Mouse (Mus musculus): ENCODE results near the gene Apaf1.

- no peak for TF ChIP-seq MAX (IDR thresholded peaks at IDR 0.05; ENCODE audit: low read length)
- no peak for TF ChIP-seq EP300 (IDR thresholded peaks at IDR 0.05; ENCODE audit: low read length)
- no peak for TF ChIP-seq RCOR1 (conservative IDR thresholded peaks at IDR 0.05; ENCODE audit: low read depth, low read length)
- TF ChIP-seq MEF2A (IDR thresholded peaks at IDR 0.05; ENCODE audit: borderline replicate concordance, low read depth, low read length): no peak
- no peak for TF ChIP-seq CTCF (conservative IDR thresholded peaks at IDR 0.05 in 1 of 2, IDR thresholded peaks at IDR 0.05 in 1 of 2; ENCODE audit: low read depth in 2 of 2, low read length in 2 of 2)
- TF ChIP-seq ZNF384 (IDR thresholded peaks at IDR 0.05; ENCODE audit: low read depth, low read length): no peak
- no peak for TF ChIP-seq E2F4 (IDR thresholded peaks at IDR 0.05; ENCODE audit: insufficient replicate concordance, low read depth, low read length)
These were observed 81.1 kb downstream of the Apaf1 start for GRCm38 (mm10) chr10:91001421-91001820.
